Mouse (Mus musculus): Measurements from ENCODE around the gene Dpp8. TPM values are rescaled to one million over a fixed set of nuclear protein-coding genes. Genes with fewer than 3 reads are reported as not detected.
"Not testable (repeated sequence)": the region's sequence is repeated elsewhere in the genome, so short reads cannot be mapped to it uniquely, and the experiment has no call there.

Gene Dpp8
- total and polyA plus RNA-seq, 3 experiments = 42.2 to 61.0 (median 56.6) TPM

DNA sequence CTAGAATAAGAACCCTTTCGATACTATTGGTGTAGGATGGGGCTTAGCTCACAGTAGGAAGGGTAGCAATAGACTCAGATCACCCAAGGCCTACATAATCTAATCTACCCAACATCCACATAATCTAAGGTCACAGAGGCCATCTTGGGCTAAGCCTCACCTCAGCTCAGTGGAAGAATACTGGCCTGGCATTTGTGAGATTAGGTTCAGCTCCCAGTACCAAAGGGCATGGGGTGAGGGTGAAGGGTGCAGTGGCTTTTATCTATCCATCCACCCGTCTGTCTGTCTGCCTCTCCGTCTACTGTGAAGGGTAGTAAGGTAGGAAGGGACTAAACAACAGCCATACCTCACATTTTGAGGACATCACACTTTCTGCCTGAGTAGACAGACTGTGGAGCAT, 38.4 kb downstream of the Dpp8 start:
- Histone ChIP-seq H3K4me3 (no peak overlapping the region), H3K79me2 (replicated peaks; ENCODE audit: control insufficient read depth, insufficient read depth, low read length) (no peaks in the 10 kb centered on the region), H3K9ac (ENCODE audit: low read depth, low read length) (no peak overlapping the region), H3K4me1 (ENCODE audit: control insufficient read depth, insufficient read depth, low read length) (no peaks in the 10 kb centered on the region), H3K27ac (no peak overlapping the region), H3K36me3 (ENCODE audit: control insufficient read depth, insufficient read depth, low read length) (no peaks in the 10 kb centered on the region; the same call in 1 of the 2 replicates), H3K27me3 (ENCODE audit: control insufficient read depth, insufficient read depth, low read length) (no peaks in the 10 kb centered on the region)
- whole genome bisulfite sequencing = 89% methylated on average over 3 of the region's 3 CpGs
- no peak for DNase-seq
- intact Hi-C loops (cut with DNase I) = no loop called here
- TF ChIP-seq POLR2A (IDR thresholded peaks at IDR 0.05; ENCODE audit: insufficient read depth, low read depth, low read length) (no peak), CTCF (IDR thresholded peaks at IDR 0.05) (no peak), EP300 (IDR thresholded peaks at IDR 0.05; ENCODE audit: insufficient read depth, low read depth, low read length) (no peak)

DNA sequence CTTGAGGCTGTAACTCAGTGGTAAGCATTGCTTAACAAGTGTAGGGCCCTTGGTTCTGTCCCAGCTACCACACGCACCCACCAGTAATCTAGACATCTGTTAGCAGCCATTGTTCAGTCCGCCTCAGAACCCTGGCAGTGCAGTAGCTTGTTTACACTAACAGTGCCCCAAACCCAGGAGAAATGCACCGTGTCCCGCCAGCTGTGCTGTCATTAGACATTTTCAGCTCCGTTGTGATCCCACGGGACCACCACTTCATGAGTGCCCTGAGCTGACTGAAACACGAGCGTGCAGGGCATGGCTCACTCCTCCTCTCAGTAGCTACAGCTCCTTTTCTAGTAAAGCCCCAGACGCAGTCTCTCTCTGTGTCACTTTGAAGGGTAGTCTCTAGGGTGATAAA, 41.3 kb downstream of the Dpp8 start:
- Histone ChIP-seq H3K9ac (ENCODE audit: low read depth, low read length) (no peak overlapping the region), H3K79me2 (replicated peaks; ENCODE audit: control insufficient read depth, insufficient read depth, low read length) (no peaks in the 10 kb centered on the region), H3K4me3 (no peak overlapping the region), H3K27ac (no peak overlapping the region), H3K27me3 (ENCODE audit: control insufficient read depth, insufficient read depth, low read length) (no peaks in the 10 kb centered on the region), H3K4me1 (ENCODE audit: control insufficient read depth, insufficient read depth, low read length) (no peaks in the 10 kb centered on the region), H3K36me3 (ENCODE audit: control insufficient read depth, insufficient read depth, low read length) (peaks cover under 1% of the 10 kb centered on the region; the same call in 1 of the 2 replicates)
- intact Hi-C loops (cut with DNase I) = no loop called here
- TF ChIP-seq CTCF (IDR thresholded peaks at IDR 0.05) (no peak), POLR2A (IDR thresholded peaks at IDR 0.05; ENCODE audit: insufficient read depth, low read depth, low read length) (no peak), EP300 (IDR thresholded peaks at IDR 0.05; ENCODE audit: insufficient read depth, low read depth, low read length) (no peak)
- no peak for DNase-seq
- 72% methylated on average over 9 of the region's 9 CpGs for WGBS

DNA sequence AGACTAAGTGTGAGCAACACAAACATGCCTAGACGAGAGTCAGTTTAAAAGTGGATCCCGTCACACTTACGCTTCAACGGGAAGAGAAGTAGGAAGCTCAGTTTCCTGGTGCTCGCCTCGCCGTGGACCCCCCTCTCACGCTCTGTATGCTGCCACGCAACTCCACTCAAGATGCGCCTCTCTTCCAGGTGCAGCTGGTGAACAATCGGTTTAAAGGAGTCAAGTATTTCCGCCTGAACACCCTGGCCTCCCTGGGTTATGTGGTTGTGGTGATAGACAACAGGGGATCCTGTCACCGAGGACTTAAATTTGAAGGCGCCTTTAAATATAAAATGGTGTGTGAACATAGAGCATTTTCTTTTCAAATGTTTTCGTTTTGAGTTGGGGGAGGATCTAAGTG, 42.0 kb downstream of the Dpp8 start:
- Histone ChIP-seq H3K36me3 (ENCODE audit: control insufficient read depth, insufficient read depth, low read length) (peaks cover 3% of the 10 kb centered on the region; the same call in 1 of the 2 replicates), H3K79me2 (replicated peaks; ENCODE audit: control insufficient read depth, insufficient read depth, low read length) (no peaks in the 10 kb centered on the region), H3K4me1 (ENCODE audit: control insufficient read depth, insufficient read depth, low read length) (no peaks in the 10 kb centered on the region), H3K9ac (ENCODE audit: low read depth, low read length) (no peak overlapping the region), H3K27ac (no peak overlapping the region), H3K4me3 (no peak overlapping the region), H3K27me3 (ENCODE audit: control insufficient read depth, insufficient read depth, low read length) (no peaks in the 10 kb centered on the region)
- intact Hi-C loops (cut with DNase I) = no loop called here
- TF ChIP-seq EP300 (IDR thresholded peaks at IDR 0.05; ENCODE audit: insufficient read depth, low read depth, low read length) (no peak), POLR2A (IDR thresholded peaks at IDR 0.05; ENCODE audit: insufficient read depth, low read depth, low read length) (no peak), CTCF (IDR thresholded peaks at IDR 0.05) (no peak)
- WGBS = 84% methylated on average over 15 of the region's 15 CpGs
- DNase-seq = no peak

DNA sequence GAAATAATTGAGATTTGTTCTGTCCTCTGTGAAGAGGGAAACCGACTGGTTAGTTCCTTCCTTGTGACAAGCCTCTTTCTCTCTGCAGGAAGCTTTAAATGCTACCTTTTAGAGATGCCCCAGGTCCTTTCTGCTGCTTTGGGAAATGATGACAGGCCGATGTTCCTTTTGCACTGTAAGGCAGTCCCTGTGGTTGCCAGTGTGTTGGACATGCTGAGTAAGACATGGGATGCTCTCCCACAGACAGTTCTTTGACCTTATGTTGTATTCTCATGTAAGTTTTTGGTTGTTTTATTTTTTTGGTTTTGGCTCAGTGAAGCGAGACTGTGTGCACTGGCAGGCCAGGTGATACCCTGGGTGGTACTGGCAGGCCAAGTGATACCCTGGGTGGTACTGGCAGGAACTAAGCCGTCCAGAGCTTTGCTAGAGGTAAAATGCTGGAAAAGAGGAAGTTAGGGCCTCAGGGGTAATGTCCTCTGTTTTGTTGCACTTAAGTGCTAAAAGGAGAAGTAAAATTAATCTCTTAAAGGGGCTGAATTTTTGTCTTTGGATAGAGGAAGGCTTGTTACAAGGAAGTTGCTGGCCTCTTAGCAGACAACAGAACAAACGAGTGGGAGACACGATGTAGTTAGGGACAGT, 42.8 kb downstream of the Dpp8 start:
- no peaks in the 10 kb centered on the region for H3K79me2 ChIP-seq (replicated peaks; ENCODE audit: control insufficient read depth, insufficient read depth, low read length)
- no peak overlapping the region for H3K4me3 ChIP-seq
- no peaks in the 10 kb centered on the region for H3K4me1 ChIP-seq (ENCODE audit: control insufficient read depth, insufficient read depth, low read length)
- H3K9ac ChIP-seq (ENCODE audit: low read depth, low read length) = no peak overlapping the region
- TF ChIP-seq CTCF (IDR thresholded peaks at IDR 0.05) (no peak), EP300 (IDR thresholded peaks at IDR 0.05; ENCODE audit: insufficient read depth, low read depth, low read length) (no peak), POLR2A (IDR thresholded peaks at IDR 0.05; ENCODE audit: insufficient read depth, low read depth, low read length) (no peak)
- 80% methylated on average over 6 of the region's 6 CpGs for WGBS
- H3K36me3 ChIP-seq (ENCODE audit: control insufficient read depth, insufficient read depth, low read length) = peaks cover 3% of the 10 kb centered on the region; the same call in 1 of the 2 replicates
- H3K27ac ChIP-seq = no peak overlapping the region
- H3K27me3 ChIP-seq (ENCODE audit: control insufficient read depth, insufficient read depth, low read length) = no peaks in the 10 kb centered on the region
- intact Hi-C loops (cut with DNase I) = no loop called here
- peak in 1 of 2 experiments; percentile 34 for DNase-seq

DNA sequence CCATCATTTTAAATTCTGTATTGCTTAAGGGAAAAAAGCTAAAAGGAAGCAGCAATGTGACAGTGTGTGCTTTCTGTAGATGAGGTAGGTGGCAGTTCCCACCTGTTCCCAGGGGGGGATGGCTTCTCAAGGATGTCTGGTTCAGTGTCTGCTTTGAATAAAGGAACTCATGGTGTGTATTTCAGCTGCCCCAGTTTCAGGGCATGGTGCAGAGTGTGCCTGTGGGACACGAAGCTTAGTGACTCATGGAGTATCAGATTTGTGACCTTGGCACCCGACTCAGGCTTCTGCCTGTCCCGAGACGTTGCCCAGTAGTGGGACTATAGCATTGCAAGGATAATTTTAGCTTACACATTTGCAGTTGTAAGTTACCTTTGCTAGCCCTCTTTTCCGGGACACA, 45.3 kb downstream of the Dpp8 start:
- H3K79me2 ChIP-seq (replicated peaks; ENCODE audit: control insufficient read depth, insufficient read depth, low read length) = no peaks in the 10 kb centered on the region
- intact Hi-C loops (cut with DNase I) = no loop called here
- no peaks in the 10 kb centered on the region for H3K4me1 ChIP-seq (ENCODE audit: control insufficient read depth, insufficient read depth, low read length)
- no peak for TF ChIP-seq POLR2A (IDR thresholded peaks at IDR 0.05; ENCODE audit: insufficient read depth, low read depth, low read length)
- TF ChIP-seq CTCF (IDR thresholded peaks at IDR 0.05) = no peak
- no peak for TF ChIP-seq EP300 (IDR thresholded peaks at IDR 0.05; ENCODE audit: insufficient read depth, low read depth, low read length)
- WGBS = 63% methylated on average over 5 of the region's 5 CpGs
- no peaks in the 10 kb centered on the region for H3K27me3 ChIP-seq (ENCODE audit: control insufficient read depth, insufficient read depth, low read length)
- no peak overlapping the region for H3K9ac ChIP-seq (ENCODE audit: low read depth, low read length)
- no peak overlapping the region for H3K27ac ChIP-seq
- peaks cover 3% of the 10 kb centered on the region; the same call in 1 of the 2 replicates for H3K36me3 ChIP-seq (ENCODE audit: control insufficient read depth, insufficient read depth, low read length)
- no peak overlapping the region for H3K4me3 ChIP-seq
- no peak for DNase-seq

DNA sequence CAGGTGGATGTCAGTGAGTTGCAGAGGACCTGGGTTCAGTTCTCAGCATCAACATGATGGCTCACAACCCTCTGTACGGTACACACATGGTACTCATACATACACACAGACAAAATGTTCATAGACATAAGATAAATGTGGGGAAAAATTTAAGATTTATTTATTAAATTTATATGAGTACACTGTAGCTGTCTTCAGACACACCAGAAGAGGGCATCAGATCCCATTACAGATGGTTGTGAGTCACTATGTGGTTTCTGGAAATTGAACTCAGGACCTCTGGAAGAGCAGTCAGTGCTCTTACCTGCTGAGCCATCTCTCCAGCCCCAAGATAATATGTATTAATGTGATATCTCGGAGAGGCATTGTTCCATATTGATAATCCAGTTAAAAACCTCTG, 47.9 kb downstream of the Dpp8 start:
- H3K9ac ChIP-seq (ENCODE audit: low read depth, low read length); H3K79me2 ChIP-seq (replicated peaks; ENCODE audit: control insufficient read depth, insufficient read depth, low read length); DNase-seq; H3K4me1 ChIP-seq (ENCODE audit: control insufficient read depth, insufficient read depth, low read length); H3K4me3 ChIP-seq; intact Hi-C loops (cut with DNase I); H3K27ac ChIP-seq; H3K27me3 ChIP-seq (ENCODE audit: control insufficient read depth, insufficient read depth, low read length); H3K36me3 ChIP-seq (ENCODE audit: control insufficient read depth, insufficient read depth, low read length): not testable (repeated sequence)
- WGBS = 93% methylated on average over 2 of the region's 2 CpGs
- peak; percentile 37 for TF ChIP-seq CTCF (IDR thresholded peaks at IDR 0.05)
